Mouse (Mus musculus) ES-CJ7 (cell line): Measurements from ENCODE around the gene Nploc4.

Experiments used
- DNase-seq: peaks from one replicate; pipeline ENCODE4 v3.0.0; 2011; ENCODE audit warnings: low read depth, low spot score

The Nploc4 gene

GRCm38 (mm10) chr11:120341661-120342060, 95.8 kb downstream of the Nploc4 start:
- no peak for DNase-seq

GRCm38 (mm10) chr11:120339978-120340513, 97.5 kb downstream of the Nploc4 start:
- no peak for DNase-seq

- no peak for DNase-seq
Measured at GRCm38 (mm10) chr11:120338786-120339185, 98.7 kb downstream of the Nploc4 start.

- DNase-seq = peak; percentile 47
Measured at GRCm38 (mm10) chr11:120337447-120337846, 100.1 kb downstream of the Nploc4 start.

- no peak for DNase-seq
Measured at GRCm38 (mm10) chr11:120335431-120336021, 102.0 kb downstream of the Nploc4 start.
